Mouse (Mus musculus) lung, postnatal 14 days (tissue): ENCODE measurements at regions not wholly inside any gene's neighbourhood (a gene's known extent, or its start where the extent isn't known, plus 50 kb on each side); places are given as distances from the start of the nearest gene placed in this dataset.

Experiments used
- DNase-seq: peaks from one replicate; pipeline ENCODE4 v3.0.0; 2021

GRCm38 (mm10) chr1:24832246-24832645, 153.8 kb downstream of the Lmbrd1 start:
- DNase-seq = no peak

- DNase-seq = no peak
These were observed 188.4 kb downstream of the Lmbrd1 start for GRCm38 (mm10) chr1:24866877-24867276.

GRCm38 (mm10) chr1:24869772-24870171, 191.3 kb downstream of the Lmbrd1 start:
- DNase-seq = no peak

GRCm38 (mm10) chr1:24870685-24871417, 192.4 kb downstream of the Lmbrd1 start:
- no peak for DNase-seq

- no peak for DNase-seq
These were observed 198.6 kb downstream of the Lmbrd1 start for GRCm38 (mm10) chr1:24877014-24877413.

- no peak for DNase-seq
These were observed 205.2 kb downstream of the Lmbrd1 start for GRCm38 (mm10) chr1:24883638-24884037.

GRCm38 (mm10) chr1:24901278-24901677, 222.8 kb downstream of the Lmbrd1 start:
- DNase-seq = peak; percentile 69

- DNase-seq = no peak
These were observed 260.2 kb downstream of the Lmbrd1 start for GRCm38 (mm10) chr1:24938303-24939263.

- no peak for DNase-seq
These were observed 264.4 kb downstream of the Lmbrd1 start for GRCm38 (mm10) chr1:24942757-24943296.

GRCm38 (mm10) chr1:24943451-24943850, 265.0 kb downstream of the Lmbrd1 start:
- DNase-seq = no peak

- DNase-seq = no peak
These were observed 294.3 kb downstream of the Lmbrd1 start for GRCm38 (mm10) chr1:24972681-24973080.

GRCm38 (mm10) chr1:25008456-25009169, 330.2 kb downstream of the Lmbrd1 start:
- DNase-seq = peak; percentile 2

- no peak for DNase-seq
These were observed 334.3 kb downstream of the Lmbrd1 start for GRCm38 (mm10) chr1:25012754-25013153.
